Mouse (Mus musculus) midbrain, embryonic 14.5 days (tissue): ENCODE measurements around the gene Adamts13. TPM values are rescaled to one million over a fixed set of nuclear protein-coding genes. Genes with fewer than 3 reads are reported as not detected.

Experiments used
- ATAC-seq: fragments of 200-750 bp; cut with Nextera tagmentation; 2 replicates; pipeline ENCODE4 v1.8.0; 2017; ENCODE audit warnings: moderate number of reproducible peaks, moderate library complexity; ENCODE audit not compliant: low FRiP score, low TSS enrichment
- DNase-seq: peaks from one replicate; pipeline ENCODE4 v3.0.0-alpha.2; 2015
- H3K27ac ChIP-seq: fragments of 300-500 bp; sonication (generic); replicated peaks from 2 replicates; pipeline ENCODE4 v1.5.1; 2014; ENCODE audit warnings: mild to moderate bottlenecking, low read depth, low read length, moderate library complexity
- H3K27me3 ChIP-seq: fragments of 300-500 bp; sonication (generic); 2 replicates; pipeline ENCODE4 v1.6.1; 2014; ENCODE audit warnings: low read length, control low read depth, mixed read lengths; ENCODE audit not compliant: control insufficient read depth, insufficient read depth
- H3K36me3 ChIP-seq: fragments of 300-500 bp; sonication (generic); 2 replicates; pipeline ENCODE4 v1.6.1; 2014; ENCODE audit warnings: low read length, control low read depth; ENCODE audit not compliant: control insufficient read depth, insufficient read depth
- H3K4me1 ChIP-seq: fragments of 300-500 bp; sonication (generic); 2 replicates; pipeline ENCODE4 v1.6.1; 2014; ENCODE audit warnings: mild to moderate bottlenecking, antibody characterized with exemption, low read length, control low read depth; ENCODE audit not compliant: control insufficient read depth, insufficient read depth
- H3K4me2 ChIP-seq: fragments of 300-500 bp; sonication (generic); 2 replicates; pipeline ENCODE4 v1.6.1; 2014; ENCODE audit warnings: mild to moderate bottlenecking, low read length, moderate library complexity
- H3K4me3 ChIP-seq: fragments of 300-500 bp; sonication (generic); replicated peaks from 2 replicates; pipeline ENCODE4 v1.5.1; 2014; ENCODE audit warnings: low read depth, low read length
- H3K9ac ChIP-seq: fragments of 300-500 bp; sonication (generic); replicated peaks from 2 replicates; pipeline ENCODE4 v1.6.1; 2014; ENCODE audit warnings: mild to moderate bottlenecking, low read length, moderate library complexity
- H3K9me3 ChIP-seq: fragments of 300-500 bp; sonication (generic); 2 replicates; pipeline ENCODE4 v1.6.1; 2016; ENCODE audit warnings: low read length, control low read depth, mixed read lengths; ENCODE audit not compliant: control insufficient read depth
- WGBS: fragments of 180-500 bp; shearing (Covaris S2); extraction: QIAGEN DNeasy Blood & Tissue Kit; methylation state at CpG from one replicate; pipeline ENCODE4 v1.1.7; 2014; 5-methylcytosine and 5-hydroxymethylcytosine counted together
- polyA plus RNA-seq: library from polyadenylated mRNA; unstranded; fragments of >200 nt; fragmentation: Nextera tagmentation; extraction: Ambion mirVana; gene quantifications from 2 replicates; pipeline ENCODE4 v1.2.1, GENCODE M21; 2014

The Adamts13 gene
- polyA plus RNA-seq, 1 experiment from 2014 or later: not detected

DNA sequence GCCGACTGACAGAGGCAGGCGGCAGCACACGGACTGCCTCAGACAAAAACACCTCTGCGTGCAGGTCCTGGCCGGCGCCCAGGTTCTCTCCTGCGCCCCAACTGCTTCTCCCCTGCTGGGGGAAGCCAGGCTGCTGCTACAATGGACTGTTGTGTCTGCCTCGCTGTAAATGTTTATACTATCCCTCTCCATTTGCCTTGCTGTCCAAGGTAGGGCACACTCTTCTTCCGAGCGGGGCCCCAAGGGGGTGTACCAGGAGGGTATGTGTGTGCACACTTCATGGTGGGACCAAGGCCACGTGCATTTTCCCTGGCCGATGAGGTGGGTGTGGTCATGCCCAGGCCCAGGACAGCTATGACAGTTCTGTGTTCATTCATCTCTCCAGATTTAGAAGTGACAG is 85.5 kb downstream of the Adamts13 start:
- Histone ChIP-seq H3K36me3 (no peaks in the 10 kb centered on the region), H3K4me3 (no peak overlapping the region), H3K9ac (no peak overlapping the region), H3K9me3 (no peaks in the 10 kb centered on the region), H3K27me3 (no peaks in the 10 kb centered on the region), H3K27ac (no peak overlapping the region), H3K4me2 (no peak overlapping the region), H3K4me1 (no peaks in the 10 kb centered on the region)
- WGBS: 58% methylated on average over 12 of the region's 12 CpGs
- DNase-seq: no peak
- ATAC-seq: no peak

GRCm38 (mm10) chr2:27059187-27059586 is 86.0 kb downstream of the Adamts13 start:
- ATAC-seq (no peak), DNase-seq (no peak)
- Histone ChIP-seq H3K9me3 (no peaks in the 10 kb centered on the region), H3K4me1 (no peaks in the 10 kb centered on the region), H3K27ac (no peak overlapping the region), H3K4me2 (no peak overlapping the region), H3K36me3 (no peaks in the 10 kb centered on the region), H3K9ac (no peak overlapping the region), H3K27me3 (no peaks in the 10 kb centered on the region), H3K4me3 (no peak overlapping the region)
- 88% methylated on average over 9 of the region's 9 CpGs for WGBS

Other genes starting within 250 kb of the Adamts13 start
- not detected in 2 replicates for gene Abo, start 108.4 kb upstream of the Adamts13 start, polyA plus RNA-seq
- gene Surf6, start 70.5 kb upstream of the Adamts13 start, polyA plus RNA-seq: 16.6 and 20.4 TPM in 2 replicates
- gene Med22, start 62.7 kb upstream of the Adamts13 start, polyA plus RNA-seq: 135 and 139 TPM in 2 replicates
- gene Rpl7a, start 62.7 kb upstream of the Adamts13 start, polyA plus RNA-seq: 522 and 541 TPM in 2 replicates
- gene Surf2, start 57.0 kb upstream of the Adamts13 start, polyA plus RNA-seq: 48.7 and 59.9 TPM in 2 replicates
- gene Surf1, start 56.9 kb upstream of the Adamts13 start, polyA plus RNA-seq: 69.4 and 91.4 TPM in 2 replicates
- 84.6 and 98.5 TPM in 2 replicates for gene Surf4, start 39.5 kb upstream of the Adamts13 start, polyA plus RNA-seq
- gene Stkld1, start 39.4 kb upstream of the Adamts13 start, polyA plus RNA-seq: 0.28 and 0.62 TPM in 2 replicates
- 26.5 and 31.7 TPM in 2 replicates for gene Rexo4, start 9.0 kb upstream of the Adamts13 start, polyA plus RNA-seq
- gene Cacfd1, start 36.5 kb downstream of the Adamts13 start, polyA plus RNA-seq: 72.5 and 81.4 TPM in 2 replicates
- gene Slc2a6, start 54.6 kb downstream of the Adamts13 start, polyA plus RNA-seq: 4.3 and 4.9 TPM in 2 replicates
- gene Mymk, start 98.8 kb downstream of the Adamts13 start, polyA plus RNA-seq: not detected in 2 replicates
- 7.1 and 7.6 TPM in 2 replicates for gene Adamtsl2, start 106.0 kb downstream of the Adamts13 start, polyA plus RNA-seq
- gene Fam163b, start 169.1 kb downstream of the Adamts13 start, polyA plus RNA-seq: 2.8 and 4.2 TPM in 2 replicates
- gene Dbh, start 191.8 kb downstream of the Adamts13 start, polyA plus RNA-seq: 2.7 and 5.5 TPM in 2 replicates